In genomic region chr17:86471684-86472083, GRCm38 (mm10) we compare ENCODE assay signal across 9 mouse cellular contexts. TPM values are rescaled to one million over a fixed set of nuclear protein-coding genes. Genes with fewer than 3 reads are reported as not detected.
DNase-seq lines count a peak whose midpoint lies in the region; ATAC-seq and TF ChIP-seq lines count a peak whose summit lies in the region.
"Had no signal": no experiment of that assay in that cellular context is flagged by ENCODE, and none has a peak within 500 bp of the region (broad histone marks: within the 10 kb centered on the region; RNA-seq: fewer than 3 reads in every experiment).

No protein-coding gene starts in this region.

- no peak overlapping the region for H3K9ac ChIP-seq in MEL (ENCODE audit: control insufficient read depth, low read depth, low read length, poor library complexity, severe bottlenecking)
- no peak overlapping the region for H3K9ac ChIP-seq in liver, embryonic 14.5 days (replicated peaks)
- no peak overlapping the region for H3K9ac ChIP-seq in midbrain, embryonic 15.5 days

- no peak for TF ChIP-seq EP300 in MEL (IDR thresholded peaks at IDR 0.05; ENCODE audit: low read depth in 1 of 2, low read length in 2 of 2)
- no peak for TF ChIP-seq EP300 in liver, embryonic 14.5 days (IDR thresholded peaks at IDR 0.05; ENCODE audit: low read depth)

- no peaks in the 10 kb centered on the region for H3K9me3 ChIP-seq in MEL (replicated peaks; ENCODE audit: insufficient read depth, low read length)
- no peaks in the 10 kb centered on the region for H3K9me3 ChIP-seq in liver, embryonic 14.5 days (ENCODE audit: control insufficient read depth, low read length)
- no peaks in the 10 kb centered on the region for H3K9me3 ChIP-seq in midbrain, embryonic 15.5 days

- TF ChIP-seq CTCF in layer of hippocampus, adult 2 months (conservative IDR thresholded peaks at IDR 0.05): peak; percentile 81
- peak; percentile 61 to 83 (median 67) for TF ChIP-seq CTCF in MEL (IDR thresholded peaks at IDR 0.05 in 2 of 3, conservative IDR thresholded peaks at IDR 0.05 in 1 of 3; ENCODE audit: control insufficient read depth in 1 of 3, insufficient read depth in 1 of 3, low read depth in 2 of 3, low read length in 3 of 3, poor library complexity in 1 of 3, severe bottlenecking in 1 of 3)
- peak; percentile 80 for TF ChIP-seq CTCF in liver, embryonic 14.5 days (IDR thresholded peaks at IDR 0.05; ENCODE audit: low read depth)

- no peaks in the 10 kb centered on the region for H3K27me3 ChIP-seq in MEL (ENCODE audit: control insufficient read depth in 1 of 2, insufficient read depth in 2 of 2, low read length in 2 of 2)
- no peaks in the 10 kb centered on the region for H3K27me3 ChIP-seq in liver, embryonic 14.5 days (ENCODE audit: control insufficient read depth, insufficient read depth, low read length)
- 0 out of 2 replicates have a peak, but pooled peaks cover 8% of the 10 kb centered on the region for H3K27me3 ChIP-seq in midbrain, embryonic 15.5 days (replicated peaks)

- H3K79me2 ChIP-seq in MEL (ENCODE audit: control insufficient read depth, insufficient read depth, low read length, poor library complexity): no peaks in the 10 kb centered on the region

- no peak overlapping the region for H3K27ac ChIP-seq in layer of hippocampus, adult 2 months
- no peak overlapping the region for H3K27ac ChIP-seq in MEL (ENCODE audit: control insufficient read depth, low read depth, low read length)
- no peak overlapping the region for H3K27ac ChIP-seq in liver, embryonic 14.5 days
- no peak overlapping the region for H3K27ac ChIP-seq in midbrain, embryonic 15.5 days

- H3K4me1 ChIP-seq in MEL (ENCODE audit: control insufficient read depth in 1 of 2, insufficient read depth in 2 of 2, low read length in 2 of 2): no peaks in the 10 kb centered on the region; a peak in 1 of 4 replicates
- 0 out of 4 replicates have a peak, but pooled peaks cover 0 to 3% of the 10 kb centered on the region in 2 experiments for H3K4me1 ChIP-seq in liver, embryonic 14.5 days (replicated peaks; ENCODE audit: control insufficient read depth in 2 of 2, insufficient read depth in 2 of 2, low read length in 1 of 2)
- H3K4me1 ChIP-seq in midbrain, embryonic 15.5 days: peaks cover 22% of the 10 kb centered on the region

- TF ChIP-seq POLR2A in MEL (IDR thresholded peaks at IDR 0.05; ENCODE audit: control insufficient read depth in 1 of 2, insufficient read depth in 1 of 2, low read depth in 1 of 2, low read length in 2 of 2, poor library complexity in 1 of 2): no peak

- WGBS in liver, embryonic 14.5 days (ENCODE audit: insufficient replicate concordance): 42% methylated on average over 5 of the region's 5 CpGs
- 43% methylated on average over 5 of the region's 5 CpGs for WGBS in midbrain, embryonic 15.5 days

- no peak overlapping the region for H3K4me3 ChIP-seq in layer of hippocampus, adult 2 months
- no peak overlapping the region for H3K4me3 ChIP-seq in MEL (ENCODE audit: control insufficient read depth in 1 of 2, insufficient read depth in 1 of 2, low read depth in 2 of 2, low read length in 2 of 2)
- no peak overlapping the region for H3K4me3 ChIP-seq in liver, embryonic 14.5 days (ENCODE audit: insufficient read depth in 1 of 2, low read depth in 2 of 2, low read length in 2 of 2)
- H3K4me3 ChIP-seq in midbrain, embryonic 15.5 days: no peak overlapping the region

- no peaks in the 10 kb centered on the region for H3K36me3 ChIP-seq in MEL (ENCODE audit: control insufficient read depth in 1 of 2, insufficient read depth in 2 of 2, low read length in 2 of 2)
- H3K36me3 ChIP-seq in liver, embryonic 14.5 days (replicated peaks; ENCODE audit: control insufficient read depth, insufficient read depth, low read depth): no peaks in the 10 kb centered on the region
- no peaks in the 10 kb centered on the region for H3K36me3 ChIP-seq in midbrain, embryonic 15.5 days (replicated peaks)

- H3K4me2 ChIP-seq in liver, embryonic 14.5 days (ENCODE audit: low read depth): no peak overlapping the region
- no peak overlapping the region for H3K4me2 ChIP-seq in midbrain, embryonic 15.5 days

- DNase-seq in layer of hippocampus, adult 2 months (ENCODE audit: low spot score in 2 of 2): no peak
- no peak for DNase-seq in layer of hippocampus, postnatal 10 days (ENCODE audit: low spot score in 2 of 2)
- peak; percentile 24 for DNase-seq in MEL (ENCODE audit: low read depth, low spot score)
- peak; percentile 63 for DNase-seq in embryo, embryonic 10 days (ENCODE audit: low spot score)
- DNase-seq in liver, embryonic 14.5 days (ENCODE audit: low read depth in 3 of 3, low spot score in 3 of 3): no peak
- DNase-seq in spleen, postnatal 10 days (ENCODE audit: low spot score in 2 of 2): peak; percentile 36 to 63
- DNase-seq in adrenal gland, adult 18-20 months (ENCODE audit: low spot score in 2 of 2): no peak

- ATAC-seq in liver, embryonic 14.5 days (ENCODE audit: insufficient read depth): no peak
- ATAC-seq in midbrain, embryonic 15.5 days (replicated peaks): no peak

- TF ChIP-seq RAD21 in MEL (IDR thresholded peaks at IDR 0.05; ENCODE audit: low read depth, low read length): peak; percentile 54

TF ChIP-seq in MEL, 35 proteins besides CTCF, POLR2A, EP300 and RAD21:
- TF ChIP-seq UBTF (IDR thresholded peaks at IDR 0.05; ENCODE audit: borderline replicate concordance, insufficient read depth, low read depth, low read length) (no peak), ELF1 (IDR thresholded peaks at IDR 0.05; ENCODE audit: low read depth, low read length) (peak; percentile 33; the same call in 1 of the 2 replicates), TBP (IDR thresholded peaks at IDR 0.05; ENCODE audit: low read depth, low read length) (no peak), SMC3 (IDR thresholded peaks at IDR 0.05; ENCODE audit: low read depth, low read length) (peak; percentile 68), ZC3H11A (IDR thresholded peaks at IDR 0.05; ENCODE audit: low read depth, low read length) (peak; percentile 58)

RNA-seq across cellular contexts. Expression of gene Gm10309, which starts 33.3 kb away (rescaled TPM):
- not detected for total RNA-seq in layer of hippocampus, adult 2 months (2021)
- total RNA-seq in layer of hippocampus, postnatal 10 days (2021): not detected
- 0.10 TPM in 1 of 2 replicates, not detected in the other for total RNA-seq in MEL (2012; rRNA removed)
- under 1 TPM in 1 of 2 experiments, not detected in 1; 0.06 TPM for polyA plus RNA-seq in MEL (2012; ENCODE audit: insufficient read depth in 1 of 2, insufficient read length in 2 of 2, low read depth in 1 of 2, low replicate concordance in 2 of 2, missing spikeins in 1 of 2)
- polyA plus RNA-seq in liver, embryonic 14.5 days (2012; rRNA removed): not detected in 2 replicates
- 0.06 TPM in 1 of 2 replicates, not detected in the other for polyA plus RNA-seq in liver, embryonic 14.5 days (2014; fragmentation: Nextera tagmentation; extraction: Ambion mirVana)
- polyA plus RNA-seq in midbrain, embryonic 15.5 days (2015; fragmentation: Nextera tagmentation; extraction: Ambion mirVana): 0.31 and 0.45 TPM in 2 replicates
- under 1 TPM in 1 of 2 experiments, not detected in 1; 0.19 TPM for total RNA-seq in adrenal gland, adult 18-20 months (2021)
- total RNA-seq: left cerebral cortex, adult 18-20 months had no signal

Comparison
In these comparisons a context has a peak if more than half of its experiments do, and no peak if none do; other contexts are left out.
1. DNase-seq: peak in MEL (single experiment), embryo, embryonic 10 days (single experiment) and spleen, postnatal 10 days (2 of 2); none in layer of hippocampus, adult 2 months (0 of 2), layer of hippocampus, postnatal 10 days (0 of 2), liver, embryonic 14.5 days (0 of 3) and adrenal gland, adult 18-20 months (0 of 2).
2. Peak in every context shown above with its lines, with median percentiles within 50 percentile points of each other: CTCF ChIP-seq.